Mouse (Mus musculus) brown adipose tissue, adult 24 weeks (tissue): Measurements from ENCODE around the gene Otulinl. TPM values are rescaled to one million over a fixed set of nuclear protein-coding genes. Genes with fewer than 3 reads are reported as not detected.
A peak's percentile ranks its signal among the peaks of the same experiment; 100 is the strongest.

Experiments
- H3K27ac ChIP-seq: fragments of 200-500 bp; replicated peaks from 2 replicates; pipeline ENCODE4 v1.5.1; 2012; ENCODE audit warnings: low read depth, mild to moderate bottlenecking, low read length
- H3K4me1 ChIP-seq: fragments of 200-500 bp; 2 replicates; pipeline ENCODE4 v1.6.1; 2012; ENCODE audit warnings: low read length, mixed read lengths; ENCODE audit not compliant: control insufficient read depth, insufficient read depth, insufficient read length
- H3K4me3 ChIP-seq: fragments of 200-500 bp; 2 replicates; pipeline ENCODE4 v1.5.1; 2012; ENCODE audit warnings: low read depth, mild to moderate bottlenecking, low read length, moderate library complexity; ENCODE audit not compliant: insufficient read depth
- polyA plus RNA-seq: library from polyadenylated mRNA; stranded (reverse); fragments of >200 nt; gene quantifications from 2 replicates; pipeline ENCODE4 v1.2.4, GENCODE M21; 2012; ENCODE audit not compliant: missing spikeins, insufficient read depth, insufficient read length

Otulinl gene
- polyA plus RNA-seq, 1 experiment: 3.8 TPM

DNA sequence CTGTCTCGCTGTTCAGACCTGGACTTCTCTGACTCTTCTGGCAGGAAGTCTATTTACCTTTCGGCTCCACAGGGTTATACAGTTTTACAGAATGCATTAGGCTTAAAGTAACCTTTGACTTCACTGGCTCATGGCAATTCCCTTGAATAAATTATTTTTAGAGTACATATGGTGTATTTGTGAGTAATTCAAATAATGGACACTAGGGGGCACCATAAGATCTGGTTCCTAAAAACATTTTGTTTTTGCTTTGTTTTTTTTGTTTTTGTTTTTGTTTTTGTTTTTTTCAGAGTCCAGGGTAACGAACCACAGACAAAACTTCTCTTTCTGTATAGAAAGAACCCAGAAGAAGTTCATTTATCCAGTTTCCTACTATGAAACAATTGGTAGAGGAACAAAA, 33.7 kb downstream of the Otulinl start:
- Histone ChIP-seq H3K4me3 (no peak overlapping the region), H3K27ac (no peak overlapping the region), H3K4me1 (no peaks in the 10 kb centered on the region)

- no peak overlapping the region for H3K4me3 ChIP-seq
- H3K4me1 ChIP-seq: no peaks in the 10 kb centered on the region
- H3K27ac ChIP-seq: no peak overlapping the region
Measured at GRCm38 (mm10) chr15:27646665-27647064, 34.7 kb downstream of the Otulinl start.

GRCm38 (mm10) chr15:27645250-27645649, 36.1 kb downstream of the Otulinl start:
- Histone ChIP-seq H3K27ac (no peak overlapping the region), H3K4me3 (no peak overlapping the region), H3K4me1 (no peaks in the 10 kb centered on the region)

- Histone ChIP-seq H3K27ac (no peak overlapping the region), H3K4me1 (no peaks in the 10 kb centered on the region), H3K4me3 (no peak overlapping the region)
Measured at GRCm38 (mm10) chr15:27642895-27643294, 38.5 kb downstream of the Otulinl start.

GRCm38 (mm10) chr15:27641171-27641570, 40.2 kb downstream of the Otulinl start:
- no peak overlapping the region for H3K4me3 ChIP-seq
- H3K4me1 ChIP-seq: no peaks in the 10 kb centered on the region
- H3K27ac ChIP-seq: no peak overlapping the region

DNA sequence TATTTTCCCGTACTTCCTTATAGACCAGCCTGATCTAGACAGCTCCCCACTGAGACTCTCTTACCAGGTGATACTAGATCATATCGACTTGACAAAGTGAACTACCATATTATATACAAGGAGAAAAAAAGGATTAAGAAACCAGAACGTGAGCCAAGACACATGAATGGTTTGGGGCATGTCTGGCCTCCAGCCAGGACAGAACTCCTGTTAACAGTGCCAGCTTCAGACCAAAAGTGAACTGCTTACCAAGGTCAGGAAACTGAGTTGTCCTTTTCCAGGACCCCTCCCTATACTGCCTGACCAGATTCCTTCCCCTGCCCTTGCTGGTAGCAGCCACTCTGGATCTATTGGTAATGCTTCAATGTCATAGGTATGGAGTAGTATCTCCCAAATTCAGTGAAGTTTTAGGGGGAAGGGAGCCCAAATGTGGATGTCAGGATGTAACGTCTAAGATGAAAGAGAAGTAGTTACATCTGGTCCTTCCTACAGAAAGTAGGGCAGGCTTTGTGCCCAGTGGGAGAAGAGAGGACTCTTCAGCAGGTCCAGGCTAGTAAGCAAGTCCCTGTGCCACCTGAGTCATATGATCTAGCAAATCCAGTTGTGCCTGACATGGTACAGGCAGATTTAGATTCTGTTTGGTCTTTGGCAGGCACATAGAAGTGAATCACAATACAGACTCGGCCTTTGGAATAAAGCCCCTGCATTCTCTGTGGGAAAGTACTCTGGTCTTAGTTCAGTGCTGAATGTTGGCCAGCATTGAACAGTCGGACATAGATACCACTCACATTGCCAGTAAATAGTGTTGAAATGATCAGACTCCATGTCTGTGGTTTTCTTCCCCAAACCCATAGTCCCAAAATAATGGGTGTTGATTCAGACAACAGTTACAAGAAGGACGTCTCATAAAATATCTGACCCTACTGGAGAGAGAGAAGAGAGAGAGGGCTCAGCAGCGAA, 47.2 kb downstream of the Otulinl start:
- Histone ChIP-seq H3K27ac (no peak overlapping the region), H3K4me3 (no peak overlapping the region), H3K4me1 (no peaks in the 10 kb centered on the region)

DNA sequence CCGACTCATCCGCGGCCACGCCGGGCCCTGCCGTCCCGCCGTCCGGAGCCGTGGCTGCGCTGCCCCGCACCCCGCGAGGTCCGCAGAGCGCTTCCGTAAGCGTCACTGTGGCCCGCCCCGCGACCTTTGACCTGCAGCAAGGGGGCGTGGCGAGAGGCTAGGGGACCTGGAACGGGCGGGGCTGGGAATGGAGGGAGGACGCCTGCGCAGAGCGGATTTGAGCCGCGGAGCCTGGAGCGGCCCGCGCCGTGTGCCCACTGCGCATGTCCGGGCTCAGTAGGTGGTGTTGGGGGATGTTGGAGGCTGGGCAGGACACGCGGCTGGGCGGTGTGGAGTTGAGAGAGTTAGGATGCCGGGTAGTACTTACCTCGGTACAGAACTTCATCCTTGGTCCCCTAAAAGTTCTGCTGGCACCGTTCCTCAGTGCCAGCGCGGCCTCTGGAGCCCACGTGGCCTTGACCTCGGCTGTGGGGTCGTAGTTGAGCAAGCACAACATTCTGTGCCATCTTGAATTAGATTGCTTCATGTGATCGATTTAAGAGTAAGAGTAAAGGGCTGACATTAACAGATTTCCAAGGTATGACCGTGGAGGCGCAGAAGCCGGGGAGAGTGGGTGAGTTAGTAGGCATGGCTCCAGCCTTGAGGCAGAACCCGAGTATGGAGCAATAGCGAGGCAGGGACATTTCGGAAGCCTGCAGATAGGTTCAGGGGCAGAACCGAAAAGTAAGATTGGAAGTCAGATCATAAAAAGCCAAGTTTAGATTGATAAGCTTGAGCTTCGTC, 50.6 kb downstream of the Otulinl start, which contains the start of gene Otulin:
Gene Otulin (minus strand): TSS at position 93 of the 783 bp plus-strand sequence.
- Histone ChIP-seq H3K4me1 (peaks cover 2% of the 10 kb centered on the region; the same call in 1 of the 2 replicates), H3K27ac (peak within 1 kb of the TSS; percentile 79), H3K4me3 (peak within 1 kb of the TSS; percentile 81)

DNA sequence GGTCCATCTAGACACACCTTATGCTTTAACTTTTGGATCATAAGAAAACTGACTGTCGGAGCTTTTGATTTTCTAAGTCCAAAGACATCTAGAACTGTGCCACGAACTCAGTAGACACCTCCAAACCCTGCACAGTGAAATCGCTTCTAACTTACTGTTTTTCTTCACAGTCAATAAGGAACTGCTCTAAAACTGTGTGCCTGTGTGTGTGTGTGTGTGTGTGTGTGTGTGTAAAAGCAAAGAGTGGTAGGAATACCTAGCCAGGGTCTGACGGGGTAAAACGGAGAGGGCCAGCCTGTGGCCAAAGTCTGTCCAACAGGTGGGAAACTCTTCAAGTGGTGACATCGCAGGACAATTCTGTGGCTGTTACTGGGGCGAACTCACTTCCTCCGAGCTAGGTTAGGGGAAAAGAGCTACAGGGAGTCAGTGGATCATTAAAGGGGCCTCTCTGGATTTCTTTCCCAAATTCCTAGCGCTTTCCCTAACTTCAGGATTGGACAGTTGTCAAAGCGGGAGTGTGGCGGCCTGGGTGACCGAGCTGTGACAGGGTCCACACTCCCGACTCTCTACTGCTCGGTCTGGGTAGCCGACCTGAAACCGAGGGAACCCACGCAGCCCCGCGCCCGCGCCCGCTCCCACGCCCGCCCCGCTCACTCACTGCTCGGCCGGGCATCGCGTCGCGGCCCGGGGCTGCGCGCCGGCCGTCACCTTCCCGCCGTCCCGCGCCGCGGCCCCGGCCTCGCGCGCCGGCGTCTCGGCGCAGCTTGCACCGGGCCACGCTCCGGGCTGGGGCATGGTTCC, 51.4 kb downstream of the Otulinl start:
- H3K4me1 ChIP-seq: peaks cover 2% of the 10 kb centered on the region; the same call in 1 of the 2 replicates
- H3K4me3 ChIP-seq: peak overlapping the region; percentile 81
- H3K27ac ChIP-seq: peak overlapping the region; percentile 31; the same call in 1 of the 2 replicates

- Histone ChIP-seq H3K27ac (no peak overlapping the region), H3K4me3 (no peak overlapping the region), H3K4me1 (peaks cover 4% of the 10 kb centered on the region; the same call in 1 of the 2 replicates)
Measured at GRCm38 (mm10) chr15:27629046-27629445, 52.3 kb downstream of the Otulinl start.

GRCm38 (mm10) chr15:27627794-27628193, 53.6 kb downstream of the Otulinl start:
- H3K27ac ChIP-seq: no peak overlapping the region
- H3K4me3 ChIP-seq: no peak overlapping the region
- H3K4me1 ChIP-seq: peaks cover 4% of the 10 kb centered on the region; the same call in 1 of the 2 replicates

- no peak overlapping the region for H3K27ac ChIP-seq
- H3K4me1 ChIP-seq: peaks cover 6% of the 10 kb centered on the region
- H3K4me3 ChIP-seq: no peak overlapping the region
Measured at GRCm38 (mm10) chr15:27626314-27626713, 55.1 kb downstream of the Otulinl start.

DNA sequence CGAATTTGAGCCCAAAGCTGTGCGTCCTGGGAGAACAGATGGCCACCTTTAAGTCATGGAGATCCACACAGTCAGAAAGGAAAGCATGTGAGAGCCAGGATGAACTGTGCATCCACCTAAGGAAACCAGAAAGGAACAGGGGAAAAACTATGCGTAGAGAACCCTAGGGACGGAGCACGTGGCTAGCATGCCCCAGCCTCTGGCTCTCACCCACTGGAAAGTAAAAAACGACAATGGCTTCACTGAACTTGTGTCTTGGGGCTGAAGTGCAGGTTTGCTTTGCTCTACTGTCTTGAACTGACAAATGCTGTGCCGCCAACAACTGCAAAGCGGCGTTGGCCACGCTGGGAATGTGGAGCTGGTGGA, 55.5 kb downstream of the Otulinl start:
- no peak overlapping the region for H3K4me3 ChIP-seq
- 0 out of 2 replicates have a peak overlapping the region, but pooled peaks have one; percentile 20 for H3K27ac ChIP-seq
- H3K4me1 ChIP-seq: peaks cover 9% of the 10 kb centered on the region

DNA sequence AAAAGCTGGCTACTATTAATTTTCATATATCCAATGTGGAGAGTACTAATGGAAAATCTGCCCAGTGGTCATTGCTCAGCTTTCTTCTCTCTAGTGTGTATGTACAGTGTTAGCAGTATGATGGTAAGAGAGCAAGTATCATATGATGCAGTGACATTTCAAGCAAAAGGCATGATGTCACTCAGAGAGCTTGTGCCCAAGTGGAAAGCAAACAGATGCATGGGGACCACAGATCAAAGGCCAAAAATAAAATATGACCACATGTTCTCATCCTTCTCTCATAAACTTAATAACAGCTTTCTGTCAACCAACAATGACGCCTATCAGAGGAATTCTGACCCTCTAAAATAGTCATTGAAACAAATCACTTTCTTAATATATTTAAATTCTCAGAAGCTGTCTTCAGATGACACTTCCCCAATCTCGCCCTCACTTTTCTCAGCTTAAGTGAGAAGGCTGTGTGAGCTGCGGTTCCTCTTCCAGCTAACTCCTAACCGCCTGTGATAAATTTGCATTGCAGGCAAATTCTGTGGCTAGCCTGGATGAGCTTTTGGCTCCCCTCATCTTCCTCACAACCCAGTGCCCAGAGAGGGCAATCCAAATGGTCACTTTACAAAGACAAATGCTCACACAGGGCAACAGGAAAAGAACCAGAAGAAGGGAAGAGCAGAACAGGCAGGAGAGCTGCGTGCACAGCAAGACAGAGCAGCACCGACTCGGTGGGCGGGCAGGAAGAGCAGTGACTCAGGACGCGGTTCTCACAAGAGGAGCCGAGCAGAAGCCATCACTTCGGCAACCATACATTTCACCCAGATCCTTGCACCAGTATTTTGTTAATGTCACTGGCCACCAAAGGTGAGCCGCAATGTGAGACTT, 56.1 kb downstream of the Otulinl start:
- no peak overlapping the region for H3K4me3 ChIP-seq
- H3K4me1 ChIP-seq: peaks cover 10% of the 10 kb centered on the region
- 0 out of 2 replicates have a peak overlapping the region, but pooled peaks have one; percentile 20 for H3K27ac ChIP-seq

DNA sequence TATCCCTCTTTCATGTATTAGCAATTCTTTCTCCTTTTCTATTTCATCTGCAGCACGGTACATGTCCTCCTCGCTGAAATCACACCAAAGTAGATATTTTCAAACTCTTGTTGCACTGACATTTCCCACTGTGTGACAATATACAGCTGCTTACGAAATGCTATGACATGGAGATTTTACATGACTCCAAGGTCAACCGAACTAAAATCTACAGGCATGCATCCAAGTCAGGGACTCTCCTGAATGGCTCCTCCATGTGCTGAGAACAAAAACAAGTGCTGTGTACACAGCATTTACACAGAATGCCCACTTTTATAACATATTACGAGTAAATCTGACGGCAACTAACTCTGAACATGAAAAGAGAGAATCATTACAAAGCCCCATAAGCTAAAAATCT, 58.1 kb downstream of the Otulinl start:
- no peak overlapping the region for H3K27ac ChIP-seq
- H3K4me3 ChIP-seq: no peak overlapping the region
- peaks cover 10% of the 10 kb centered on the region for H3K4me1 ChIP-seq
